Mouse (Mus musculus) heart, adult 9 months (tissue): ENCODE measurements around the gene Tmem110.

Source experiments
- DNase-seq, 2 experiments: peaks; one replicate each; pipeline ENCODE4 v3.0.0; 2022; ENCODE audit warnings: low spot score in 2 of 2

The Tmem110 gene

GRCm38 (mm10) chr14:30825476-30826131 is at the start of gene Tmem110:
Gene Tmem110, plus strand, starts transcription at chr14:30825590.
- DNase-seq, result peak; percentile 82 to 86

DNA sequence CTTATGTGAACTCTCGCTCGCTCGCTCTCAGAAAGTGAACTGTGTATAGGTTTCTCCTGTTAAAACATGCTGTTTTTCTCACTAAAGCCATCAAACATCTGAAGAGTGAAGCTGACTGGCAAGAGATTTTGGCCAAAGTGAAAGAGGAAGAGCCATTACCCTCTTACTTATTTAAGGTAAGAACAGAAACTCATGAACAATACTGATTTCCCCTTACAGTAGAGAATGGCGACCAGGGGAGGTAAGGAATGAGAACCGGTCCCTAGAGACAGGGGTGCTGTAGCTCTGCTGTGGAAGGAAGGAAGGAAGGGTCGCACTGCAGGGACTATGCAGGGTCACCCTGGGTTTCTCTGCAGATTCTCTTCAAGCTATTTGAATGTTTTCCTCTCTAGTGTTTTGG is 40.8 kb upstream of the Tmem110 start:
- no peak for DNase-seq

DNA sequence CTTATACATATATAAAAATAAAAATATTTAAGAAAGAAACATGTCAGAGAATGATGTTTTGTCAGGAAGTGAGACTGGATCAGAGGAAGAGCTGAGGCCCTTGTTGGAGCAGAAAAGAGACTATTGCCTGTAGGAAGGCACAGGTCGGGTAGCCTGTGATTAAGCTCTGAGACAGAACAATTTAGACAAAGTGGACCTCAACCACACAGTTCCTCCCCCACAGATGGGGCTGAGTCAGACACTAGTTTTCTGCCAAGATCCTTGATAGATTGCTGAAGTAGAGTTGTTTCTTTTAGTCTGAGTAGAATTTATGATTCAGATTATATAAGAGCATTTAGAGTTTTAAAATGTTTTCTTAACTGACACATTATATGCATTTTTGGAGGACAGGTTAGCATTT is 35.9 kb upstream of the Tmem110 start:
- no peak for DNase-seq

GRCm38 (mm10) chr14:30792871-30793270 is 32.5 kb upstream of the Tmem110 start:
- DNase-seq, result no peak

DNA sequence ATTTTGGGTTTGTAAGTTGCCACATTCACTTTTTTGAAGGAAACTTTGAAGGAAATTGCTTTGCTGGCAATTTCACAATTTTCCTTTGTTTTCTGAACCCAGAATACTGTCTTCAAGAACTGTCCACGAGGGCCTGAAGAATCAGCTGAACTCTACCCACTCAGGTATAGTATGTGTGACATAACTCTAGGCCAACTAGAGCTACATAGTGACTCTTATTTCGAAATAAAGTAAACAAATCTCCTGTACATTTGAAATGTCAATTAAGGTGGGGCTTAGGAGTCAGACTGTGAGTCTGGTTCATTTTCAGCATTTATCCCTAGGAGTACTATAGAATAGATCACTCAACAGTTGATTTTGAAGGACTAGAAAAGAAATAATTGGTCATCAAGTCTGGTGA is 23.6 kb upstream of the Tmem110 start:
- DNase-seq, result no peak

DNA sequence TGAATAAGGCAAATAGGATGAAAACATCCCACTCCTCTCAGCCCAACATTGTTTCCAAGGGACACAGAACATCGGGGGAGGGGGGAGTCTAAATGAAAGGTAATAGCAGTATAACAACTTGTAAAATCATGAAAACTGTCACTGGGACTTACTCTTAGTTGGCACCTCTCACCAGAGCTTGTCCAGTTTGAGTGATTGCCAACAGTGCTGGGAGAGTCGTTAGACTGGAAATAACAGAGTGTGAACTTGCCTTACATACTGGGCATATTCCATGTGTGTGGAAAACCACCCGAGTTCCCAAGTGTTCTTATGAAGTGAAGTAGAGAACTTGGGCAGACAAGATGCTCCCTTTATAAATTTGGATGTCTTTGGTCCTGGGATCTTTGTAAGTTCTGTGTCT is 4.3 kb upstream of the Tmem110 start:
- no peak for DNase-seq

DNA sequence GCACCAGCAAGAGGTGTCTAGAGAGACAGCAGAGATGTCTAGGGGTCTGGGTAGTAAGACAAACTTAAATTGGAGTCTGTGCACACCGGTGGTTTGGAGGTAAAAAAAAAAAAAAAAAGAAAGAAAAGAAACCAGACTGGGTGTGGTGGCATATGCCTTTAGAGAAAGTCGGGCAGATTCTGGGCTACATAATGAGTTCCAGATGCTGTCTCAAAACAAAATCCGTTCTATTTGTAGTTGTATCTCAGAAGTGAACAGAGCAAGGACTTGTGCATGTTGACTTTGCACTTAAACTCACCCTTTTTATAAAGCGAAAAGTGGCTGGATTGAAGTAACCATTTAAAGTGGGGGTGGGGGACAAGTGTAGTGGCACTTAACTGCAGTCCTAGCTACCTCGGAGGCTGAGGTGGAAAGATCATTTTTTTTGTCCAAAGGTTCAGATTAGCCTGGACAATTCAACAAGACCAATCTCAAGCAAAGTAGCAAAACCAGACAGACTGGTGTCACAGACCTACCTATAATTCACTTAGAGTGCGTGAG is 864 bp upstream of the Tmem110 start:
- no peak for DNase-seq

GRCm38 (mm10) chr14:30825021-30825475 is 342 bp upstream of the Tmem110 start:
- no peak for DNase-seq

DNA sequence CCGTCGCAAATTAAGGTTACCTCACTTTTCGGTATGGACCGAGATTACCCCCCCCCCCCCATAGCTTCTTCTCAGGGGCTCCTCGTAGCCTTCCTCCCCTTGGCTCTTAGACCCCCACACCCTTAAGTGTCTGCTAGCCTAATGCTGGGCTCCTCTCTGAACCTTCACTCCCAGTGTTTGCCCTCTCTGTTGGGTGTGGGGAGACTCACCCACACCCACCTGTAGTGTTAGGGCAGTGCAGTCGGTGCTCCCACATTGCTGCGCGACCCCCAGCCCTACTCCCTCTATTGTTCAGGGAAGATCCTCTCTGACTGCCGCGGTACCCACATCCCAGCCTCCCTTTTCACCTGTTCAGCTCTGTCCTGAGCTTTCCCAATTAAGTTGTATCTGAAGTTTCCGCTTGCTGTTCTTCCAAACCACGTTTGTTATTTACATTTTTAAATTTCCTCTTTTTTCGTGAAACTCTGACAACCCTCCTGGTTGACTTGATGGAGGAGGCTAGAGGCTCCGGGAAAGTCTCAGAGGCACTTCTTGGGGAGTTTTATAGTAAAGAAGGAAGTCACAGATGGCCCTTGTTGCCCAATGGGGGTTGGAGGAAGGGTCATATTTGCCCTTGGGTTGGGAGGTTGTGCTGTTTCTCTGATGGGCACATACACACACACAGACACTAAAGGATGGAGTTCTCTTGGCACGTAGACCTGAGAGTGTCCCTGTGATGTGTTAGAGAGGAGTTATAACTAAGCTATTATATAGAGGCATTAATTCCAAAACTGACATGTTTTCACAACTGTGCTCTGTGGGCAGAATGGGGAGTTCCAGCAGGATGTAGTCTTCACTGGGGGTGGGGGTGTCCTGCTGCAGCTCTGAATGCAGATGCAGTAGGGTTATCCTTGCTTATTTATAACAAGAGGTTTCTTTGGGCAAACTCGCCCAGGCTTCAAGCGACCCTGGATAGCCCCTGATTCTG is 1.1 kb downstream of the Tmem110 start:
- DNase-seq, result no peak

DNA sequence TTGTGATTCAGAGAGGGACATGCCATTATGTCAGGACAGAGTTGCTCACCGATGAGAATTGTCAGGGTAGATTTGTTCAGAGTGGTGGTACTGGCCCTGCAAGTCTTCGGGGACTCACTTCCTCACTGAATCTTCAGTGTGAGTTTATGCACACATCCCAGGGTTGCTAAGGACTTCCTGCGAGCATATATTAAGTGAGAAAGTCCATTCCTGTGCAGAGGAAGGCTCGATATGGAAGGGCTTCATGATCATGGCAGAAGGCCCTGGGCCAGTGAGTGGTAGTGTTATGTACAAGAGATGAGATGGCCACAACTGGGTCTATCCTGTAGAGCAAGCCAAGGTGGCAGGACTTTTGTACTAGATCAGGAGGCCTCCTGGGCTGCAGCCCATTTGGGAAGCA is 2.1 kb downstream of the Tmem110 start:
- DNase-seq, result no peak

DNA sequence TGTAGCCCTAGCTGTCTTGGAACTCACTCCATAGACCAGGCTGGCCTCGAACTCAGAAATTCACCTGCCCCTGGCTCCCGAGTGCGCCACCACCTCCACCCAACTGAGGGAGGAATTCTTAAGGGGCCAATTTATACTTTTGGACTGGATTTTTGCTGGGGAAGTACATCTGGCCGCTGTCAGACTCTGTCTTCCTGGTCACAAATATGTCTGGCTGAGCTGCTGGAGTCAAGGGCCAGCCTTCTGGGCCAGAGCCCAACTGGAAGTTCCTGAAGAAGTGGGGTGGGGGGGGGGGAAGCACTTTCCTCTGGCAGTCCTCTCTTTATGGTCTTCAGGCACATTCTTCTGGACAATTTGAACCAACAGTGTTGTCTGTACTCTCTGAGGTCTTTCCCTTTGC is 2.7 kb downstream of the Tmem110 start:
- peak; percentile 34 to 61 for DNase-seq

DNA sequence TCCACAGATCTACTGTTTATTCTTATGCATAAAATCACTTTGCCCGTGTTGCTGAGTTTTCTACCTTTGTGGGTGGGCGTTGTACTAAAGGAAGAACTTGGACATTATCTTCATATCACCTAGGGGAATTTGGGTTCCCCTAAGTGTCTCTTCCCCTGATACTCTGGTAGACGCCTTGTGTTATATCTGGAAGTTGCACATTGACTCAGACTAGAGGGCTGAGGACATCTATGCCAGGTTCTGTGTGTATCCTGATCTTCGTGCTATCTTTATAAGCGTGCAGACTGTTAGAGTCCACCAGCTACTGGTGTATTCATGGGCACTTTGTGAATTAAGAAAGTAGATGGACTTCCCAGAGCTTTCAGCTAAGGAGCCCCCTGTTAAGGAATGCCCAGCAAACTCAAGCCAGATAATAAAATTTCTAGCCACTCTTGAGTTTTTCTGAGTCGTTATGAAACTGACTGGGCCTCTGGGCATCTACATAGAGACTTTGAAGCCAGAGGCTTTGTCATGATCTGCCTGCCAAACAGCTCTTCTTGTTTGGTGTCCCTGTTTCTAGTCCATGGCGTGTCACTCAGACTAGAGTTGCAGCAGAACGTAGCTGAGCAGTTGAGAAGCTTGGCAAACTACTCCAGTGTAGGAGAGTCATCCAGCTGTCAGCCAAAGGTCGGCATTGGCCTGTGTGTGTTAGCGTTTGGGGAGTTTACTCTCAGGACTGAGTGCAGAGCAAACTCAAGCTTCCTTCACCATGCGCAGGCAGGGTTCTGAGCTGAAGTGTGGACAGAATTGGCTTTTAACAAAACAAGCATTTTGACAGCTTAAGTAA is 3.5 kb downstream of the Tmem110 start:
- DNase-seq, result peak; percentile 81

DNA sequence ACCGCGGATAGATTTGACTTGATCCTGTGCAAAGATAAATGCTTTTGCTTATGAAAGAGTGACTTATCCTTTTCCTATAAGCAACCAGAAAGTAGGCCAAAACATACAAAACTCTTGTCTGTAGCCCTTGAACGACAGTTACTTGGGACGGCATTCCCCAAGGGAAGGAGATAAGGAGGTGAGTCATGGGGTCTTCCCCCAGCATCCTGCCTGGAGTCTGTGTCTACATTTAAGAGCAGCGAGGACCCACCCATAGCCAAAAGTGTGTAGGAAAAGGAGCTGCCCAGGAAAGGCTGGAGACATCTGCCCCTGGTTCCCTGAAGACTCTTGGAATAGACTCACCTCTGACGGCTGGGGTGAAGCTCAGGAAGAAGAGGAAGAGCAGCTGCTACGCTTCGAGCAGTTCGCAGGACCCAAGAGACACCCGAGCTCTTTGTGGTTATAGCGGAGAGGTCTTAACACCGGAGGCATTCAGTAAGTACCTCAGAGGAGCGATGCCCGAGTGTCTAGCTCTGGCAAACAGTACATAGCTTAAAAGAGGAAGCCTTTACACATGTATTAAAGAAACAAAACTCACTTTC is 12.1 kb downstream of the Tmem110 start:
- DNase-seq, result peak in 1 of 2 experiments; percentile 20

- DNase-seq, result no peak
Measured at GRCm38 (mm10) chr14:30843701-30844100, 18.3 kb downstream of the Tmem110 start.

- DNase-seq, result no peak
Measured at GRCm38 (mm10) chr14:30850504-30850903, 25.1 kb downstream of the Tmem110 start.

- no peak for DNase-seq
Measured at GRCm38 (mm10) chr14:30852325-30852724, 26.9 kb downstream of the Tmem110 start.

GRCm38 (mm10) chr14:30855316-30855715 is 29.9 kb downstream of the Tmem110 start:
- no peak for DNase-seq

DNA sequence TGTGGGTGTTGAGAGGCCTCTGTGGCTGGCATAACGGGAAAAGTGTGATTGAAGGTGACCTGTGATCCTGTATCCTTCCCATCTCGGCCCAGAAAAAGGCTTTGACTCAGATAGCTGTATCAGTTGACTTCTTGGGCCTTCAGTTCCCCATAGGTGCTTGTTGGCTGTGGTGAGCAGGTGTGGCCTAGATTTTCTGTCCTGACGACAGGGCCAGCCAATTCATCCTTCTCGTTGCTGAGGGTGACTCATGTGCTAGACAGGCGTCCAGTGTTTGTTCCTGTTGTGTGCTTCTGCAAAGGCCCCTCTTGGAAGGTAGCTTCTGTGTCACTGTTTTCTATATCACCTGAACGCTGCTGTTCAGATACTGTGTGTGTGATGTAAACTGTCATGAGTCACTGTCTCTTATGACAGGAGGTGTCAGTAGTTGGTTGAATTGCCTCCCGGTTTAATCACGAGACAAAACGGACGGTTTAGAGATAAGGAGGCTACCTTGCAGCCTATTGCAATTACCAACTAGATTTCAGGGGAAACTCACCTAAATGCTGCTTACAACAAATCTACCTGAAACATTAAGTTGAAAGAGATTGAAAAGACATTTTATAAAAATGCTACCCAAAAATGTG is 31.6 kb downstream of the Tmem110 start:
- no peak for DNase-seq

DNA sequence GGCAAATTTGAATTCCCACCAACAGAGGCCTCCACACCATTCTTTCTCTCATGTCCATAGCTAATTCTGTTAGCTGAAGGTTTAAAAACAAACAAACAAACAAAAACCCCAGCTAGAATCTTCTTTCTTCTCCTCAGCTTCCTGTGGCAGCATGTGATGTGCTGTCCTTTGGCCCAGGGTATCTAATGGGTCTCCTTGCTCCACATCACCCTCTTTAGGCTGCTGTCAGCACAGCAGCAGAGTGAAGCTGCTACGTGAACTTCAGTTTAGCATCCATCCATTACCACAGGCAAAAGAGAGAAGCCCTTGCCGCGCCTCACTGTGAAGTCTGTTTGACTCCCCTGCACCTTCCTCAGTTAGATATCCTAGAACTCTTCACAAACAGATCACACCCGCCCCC is 32.6 kb downstream of the Tmem110 start:
- DNase-seq, result no peak

DNA sequence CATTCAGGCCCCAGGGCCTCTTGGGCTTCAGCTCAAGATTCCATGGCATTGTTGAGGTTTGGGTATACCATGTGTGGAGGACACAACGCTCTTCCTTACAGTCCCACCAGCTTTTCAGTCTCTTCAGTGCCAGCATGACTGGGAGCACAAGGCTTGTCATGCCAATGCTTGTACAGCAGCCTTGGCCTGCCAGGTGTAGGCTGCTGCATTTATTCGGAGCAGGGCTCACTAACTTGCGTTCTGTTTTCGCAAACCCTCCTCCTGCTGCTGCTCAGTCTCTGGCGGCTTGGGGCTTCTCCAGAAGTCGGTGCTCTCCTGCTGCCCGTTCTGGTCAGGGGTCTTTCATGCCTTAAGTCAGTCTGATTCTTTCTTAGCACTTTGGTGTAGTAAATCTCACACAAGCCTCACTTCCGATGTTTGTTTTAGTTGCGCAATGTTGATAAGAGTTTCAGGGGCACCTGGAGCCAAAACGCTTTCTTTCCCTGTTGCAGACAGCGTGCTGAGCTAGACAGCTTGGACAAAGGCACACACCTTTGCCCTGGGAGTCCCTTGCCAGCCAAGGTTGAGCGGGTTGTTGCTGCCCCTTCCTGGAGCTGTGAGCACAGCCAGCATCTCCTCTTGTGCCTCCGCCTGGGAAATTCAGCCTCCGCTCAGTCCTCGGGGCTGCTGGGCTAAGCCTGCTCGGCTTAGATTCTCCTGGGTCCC is 36.2 kb downstream of the Tmem110 start:
- DNase-seq, result no peak
